Mouse (Mus musculus): Measurements from ENCODE around the gene Cul4b. TPM values are rescaled to one million over a fixed set of nuclear protein-coding genes. Genes with fewer than 3 reads are reported as not detected.

Cul4b gene
- polyA plus RNA-seq (2016; fragmentation: Nextera tagmentation; extraction: Ambion mirVana): 35.5 and 37.4 TPM in 2 replicates

DNA sequence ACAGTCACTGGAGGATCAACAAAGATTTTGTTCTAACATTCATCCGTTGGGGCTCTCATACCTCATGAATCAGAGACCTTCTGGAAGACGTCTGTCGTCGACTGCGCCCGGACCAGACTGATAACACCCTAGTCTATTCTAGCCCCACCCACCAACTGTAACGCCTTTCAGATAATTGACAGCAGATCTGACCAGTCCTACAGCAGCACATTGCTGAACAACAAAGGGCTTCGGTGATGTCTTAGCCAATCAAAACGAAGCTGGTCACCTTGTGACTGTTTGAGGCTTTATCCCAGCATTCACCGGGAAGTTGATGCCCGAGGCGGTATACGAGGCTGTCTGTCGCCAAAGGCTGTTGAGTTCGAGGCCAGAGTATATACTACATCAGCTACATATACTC lies at the start of gene Cul4b:
Gene Cul4b, minus strand, starts transcription at position 119 of the 400 bp plus-strand sequence.
- Histone ChIP-seq H3K9me3 (no peaks in the 10 kb centered on the region), H3K4me2 (no peak within 1 kb of the TSS), H3K27me3 (no peaks in the 10 kb centered on the region), H3K36me3 (replicated peaks) (no peaks in the 10 kb centered on the region), H3K4me1 (no peaks in the 10 kb centered on the region), H3K9ac (no peak within 1 kb of the TSS), H3K4me3 (replicated peaks) (no peak within 1 kb of the TSS), H3K27ac (no peak within 1 kb of the TSS)
- ATAC-seq (ENCODE audit: low FRiP score): no peak
- WGBS: 90% methylated on average over 15 of the region's 15 CpGs

DNA sequence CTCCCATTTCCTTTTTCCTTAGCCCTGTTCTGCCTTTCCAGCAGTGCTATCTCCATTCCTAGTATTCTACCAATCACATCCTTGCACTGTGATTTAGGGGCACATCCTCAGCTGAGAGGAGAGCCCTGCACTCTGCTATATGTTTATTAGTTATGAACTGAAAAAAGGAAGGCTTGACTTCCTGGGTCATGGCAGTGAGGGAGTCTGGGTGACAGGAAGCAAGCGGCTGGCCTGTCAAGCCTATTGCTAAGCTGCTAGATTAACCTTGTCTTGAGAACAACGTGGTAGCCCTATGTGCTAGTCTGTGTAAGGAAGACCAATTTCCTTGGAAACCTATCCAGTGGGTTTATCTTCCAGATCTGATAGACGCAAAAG lies 25.0 kb upstream of the Cul4b start:
- Histone ChIP-seq H3K4me3 (replicated peaks) (peak overlapping the region; percentile 47), H3K9ac (peak overlapping the region; percentile 45; the same call in 1 of the 2 replicates), H3K4me2 (peak overlapping the region; percentile 58), H3K36me3 (replicated peaks) (no peaks in the 10 kb centered on the region), H3K4me1 (no peaks in the 10 kb centered on the region), H3K27ac (peak overlapping the region; percentile 77), H3K9me3 (no peaks in the 10 kb centered on the region), H3K27me3 (no peaks in the 10 kb centered on the region)
- ATAC-seq (ENCODE audit: low FRiP score): peak; percentile 63
- WGBS: 22% methylated on average over 3 of the region's 3 CpGs

DNA sequence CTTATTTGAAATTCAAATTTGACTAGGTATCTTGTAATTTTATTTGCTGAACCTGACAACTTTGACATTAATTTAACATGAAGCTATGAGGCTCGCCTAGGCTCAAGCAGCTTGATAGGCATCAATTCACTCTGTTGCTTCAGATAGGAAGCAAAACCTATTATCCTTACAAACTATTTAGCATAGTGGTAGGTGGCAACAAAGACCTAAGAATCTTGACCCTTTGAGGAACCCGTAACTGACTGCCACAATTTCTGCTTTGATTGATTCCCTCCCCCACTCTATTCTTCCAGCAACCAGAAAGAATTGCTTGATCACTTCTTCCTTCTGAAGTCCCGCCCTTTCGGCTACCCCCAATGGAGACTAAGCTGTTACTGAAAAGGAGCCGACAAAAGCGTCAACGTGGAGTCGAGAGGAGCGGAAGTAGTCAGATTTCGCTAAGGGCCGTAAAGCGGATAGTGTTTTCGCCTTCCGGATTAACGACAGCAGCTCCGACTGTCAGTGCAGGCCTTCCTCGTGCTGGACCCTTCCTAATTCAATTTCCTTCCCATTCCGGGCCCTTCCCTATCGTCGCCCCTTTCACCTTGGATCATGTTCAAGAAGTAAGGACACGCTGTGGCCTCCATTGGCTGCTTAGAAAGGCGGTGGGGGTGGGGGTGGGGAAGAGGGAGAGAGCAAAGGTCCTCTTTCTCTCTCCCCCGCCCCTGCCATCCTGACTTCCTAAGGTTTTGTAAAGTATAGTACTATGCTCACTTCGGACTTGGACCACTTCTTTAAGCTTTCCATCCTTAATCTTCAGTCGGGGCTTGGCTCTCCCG lies 24.4 kb upstream of the Cul4b start, which contains the start of gene Mcts1:
Gene Mcts1, plus strand, starts transcription at position 402 of the 818 bp plus-strand sequence.
- Histone ChIP-seq H3K36me3 (replicated peaks) (no peaks in the 10 kb centered on the region), H3K4me2 (peak within 1 kb of the TSS; percentile 58), H3K4me1 (no peaks in the 10 kb centered on the region), H3K27me3 (no peaks in the 10 kb centered on the region), H3K27ac (peak within 1 kb of the TSS; percentile 77), H3K4me3 (replicated peaks) (peak within 1 kb of the TSS; percentile 47), H3K9ac (peak within 1 kb of the TSS; percentile 45; the same call in 1 of the 2 replicates), H3K9me3 (no peaks in the 10 kb centered on the region)
- WGBS: 21% methylated on average over 26 of the region's 26 CpGs
- ATAC-seq (ENCODE audit: low FRiP score): peak; percentile 91

DNA sequence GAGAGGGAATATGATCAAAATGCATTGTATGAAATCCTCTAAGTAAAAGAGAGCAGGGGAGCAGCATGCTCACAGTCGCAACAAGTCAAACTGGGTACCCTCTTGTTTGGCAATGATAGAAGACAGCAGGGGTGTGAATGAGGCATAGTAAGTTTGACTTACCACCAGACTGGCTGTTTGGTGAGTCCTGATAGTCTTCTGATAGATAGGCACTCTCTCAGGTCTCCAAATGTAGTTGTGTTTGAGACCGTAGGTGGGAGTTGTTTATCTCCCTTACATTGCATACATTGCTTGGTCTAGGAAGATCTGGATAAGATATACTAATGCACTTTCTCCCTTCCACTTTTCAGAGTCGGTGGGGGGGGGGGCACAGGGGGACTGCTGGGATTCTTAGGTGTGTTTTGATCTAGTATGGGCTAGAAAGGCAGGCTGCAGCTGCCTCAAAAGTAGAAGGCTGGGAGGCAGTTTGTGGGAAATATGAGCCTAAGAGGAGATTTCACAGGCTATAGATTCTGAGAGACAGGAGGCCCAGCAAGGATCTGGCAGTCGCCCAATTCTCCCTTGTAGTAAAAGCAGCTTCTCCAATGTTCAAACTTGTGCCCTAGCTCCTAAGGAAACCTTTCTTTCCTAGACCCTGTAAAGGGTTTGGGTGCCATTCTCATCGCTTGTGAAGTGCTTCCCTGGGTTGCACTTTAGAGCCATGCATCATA lies 17.3 kb upstream of the Cul4b start:
- Histone ChIP-seq H3K4me3 (replicated peaks) (no peak overlapping the region), H3K27me3 (no peaks in the 10 kb centered on the region), H3K4me1 (no peaks in the 10 kb centered on the region), H3K9ac (no peak overlapping the region), H3K9me3 (no peaks in the 10 kb centered on the region), H3K27ac (no peak overlapping the region), H3K4me2 (no peak overlapping the region), H3K36me3 (replicated peaks) (no peaks in the 10 kb centered on the region)
- WGBS: 76% methylated on average over 5 of the region's 5 CpGs
- no peak for ATAC-seq (ENCODE audit: low FRiP score)

DNA sequence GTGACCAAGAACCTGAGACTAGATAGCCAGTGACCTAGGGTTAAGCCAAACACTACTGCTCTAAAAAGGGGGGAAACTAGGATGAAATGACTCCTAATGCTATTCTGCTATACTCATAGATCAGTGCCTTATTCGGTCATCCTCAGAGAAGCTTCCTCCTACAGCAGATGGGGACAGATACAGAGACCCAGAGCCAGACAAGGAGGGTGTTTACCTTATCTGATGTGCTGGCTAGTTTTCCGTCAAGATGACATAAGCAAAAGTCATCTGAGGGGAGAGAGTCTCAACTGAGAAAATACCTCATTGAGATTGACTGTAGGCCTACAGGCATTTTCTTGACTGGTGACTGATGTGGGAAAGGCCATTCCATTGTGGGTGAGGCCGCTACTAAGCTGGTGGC lies 15.8 kb upstream of the Cul4b start:
- Histone ChIP-seq H3K4me2 (no peak overlapping the region), H3K27ac (no peak overlapping the region), H3K4me1 (no peaks in the 10 kb centered on the region), H3K9ac (no peak overlapping the region), H3K4me3 (replicated peaks) (no peak overlapping the region), H3K9me3 (no peaks in the 10 kb centered on the region), H3K27me3 (no peaks in the 10 kb centered on the region), H3K36me3 (replicated peaks) (no peaks in the 10 kb centered on the region)
- no peak for ATAC-seq (ENCODE audit: low FRiP score)
- 86% methylated on average over 3 of the region's 3 CpGs for WGBS

DNA sequence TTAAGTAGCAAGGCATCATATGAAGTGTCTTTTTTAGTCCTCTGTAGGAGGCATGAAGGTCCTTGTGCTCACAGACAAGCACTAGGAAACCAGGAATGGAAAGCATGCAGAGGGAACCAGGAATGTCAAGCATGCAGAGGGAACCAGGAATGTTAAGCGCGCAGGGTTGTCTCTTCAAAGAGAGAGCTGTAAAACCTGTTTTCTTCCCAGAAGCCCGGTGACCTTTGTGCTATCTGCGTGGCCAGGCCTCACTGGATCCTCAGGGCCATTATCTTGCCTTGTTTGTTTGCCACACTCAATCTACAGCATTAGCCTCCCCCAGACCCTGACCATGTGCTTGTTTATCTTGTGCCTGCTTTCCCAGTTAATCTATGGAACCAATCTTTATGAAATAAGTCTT lies 13.8 kb upstream of the Cul4b start:
- no peaks in the 10 kb centered on the region for H3K36me3 ChIP-seq (replicated peaks)
- no peak for ATAC-seq (ENCODE audit: low FRiP score)
- no peak overlapping the region for H3K27ac ChIP-seq
- no peak overlapping the region for H3K4me3 ChIP-seq (replicated peaks)
- no peaks in the 10 kb centered on the region for H3K27me3 ChIP-seq
- no peaks in the 10 kb centered on the region for H3K9me3 ChIP-seq
- no peak overlapping the region for H3K9ac ChIP-seq
- H3K4me1 ChIP-seq: no peaks in the 10 kb centered on the region
- H3K4me2 ChIP-seq: no peak overlapping the region
- WGBS: 44% methylated on average over 4 of the region's 4 CpGs

DNA sequence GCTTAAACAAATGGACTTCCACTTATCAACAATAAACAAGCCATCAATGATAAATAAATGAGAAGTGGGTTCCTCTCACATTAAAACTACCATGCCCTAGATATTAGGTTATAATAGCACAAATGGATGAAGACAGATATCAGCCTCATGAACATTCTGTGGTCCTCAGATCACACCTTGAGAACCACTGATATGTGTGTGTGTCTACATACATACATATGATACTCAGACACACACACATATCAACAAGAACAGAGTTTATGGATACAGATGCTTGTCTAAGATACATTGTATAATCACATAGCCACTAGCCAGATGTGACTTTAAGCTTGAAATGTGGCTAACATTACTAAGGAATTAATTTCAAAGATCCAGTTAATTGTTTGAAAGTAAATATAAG lies 7.3 kb upstream of the Cul4b start:
- Histone ChIP-seq H3K36me3 (replicated peaks) (no peaks in the 10 kb centered on the region), H3K9me3 (no peaks in the 10 kb centered on the region), H3K4me3 (replicated peaks) (no peak overlapping the region), H3K27me3 (no peaks in the 10 kb centered on the region), H3K27ac (no peak overlapping the region), H3K9ac (no peak overlapping the region), H3K4me1 (no peaks in the 10 kb centered on the region), H3K4me2 (no peak overlapping the region)
- no peak for ATAC-seq (ENCODE audit: low FRiP score)

DNA sequence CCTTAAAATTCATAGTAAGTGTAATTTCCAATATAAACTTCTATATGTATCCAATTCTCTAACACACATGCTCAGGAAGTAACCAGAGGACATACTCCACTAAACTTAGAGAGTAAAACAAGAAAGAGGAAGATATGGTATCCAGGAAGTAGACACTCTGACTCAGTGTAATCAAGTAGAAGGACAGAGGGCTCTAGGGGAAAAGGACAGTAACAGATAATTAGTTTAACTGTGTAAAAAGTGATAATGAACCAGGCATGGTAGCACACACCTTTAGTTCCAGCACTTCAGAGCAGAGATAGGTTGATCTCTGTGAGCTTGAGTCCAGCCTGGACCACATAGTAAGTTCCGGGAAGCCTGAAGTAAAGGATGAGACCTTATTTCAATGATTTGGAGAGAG lies 5.1 kb upstream of the Cul4b start:
- H3K9me3 ChIP-seq: no peaks in the 10 kb centered on the region
- no peak overlapping the region for H3K4me3 ChIP-seq (replicated peaks)
- H3K4me1 ChIP-seq: no peaks in the 10 kb centered on the region
- H3K27me3 ChIP-seq: no peaks in the 10 kb centered on the region
- no peak overlapping the region for H3K4me2 ChIP-seq
- H3K27ac ChIP-seq: no peak overlapping the region
- 94% methylated on average over 1 of the region's 1 CpGs for WGBS
- no peak for ATAC-seq (ENCODE audit: low FRiP score)
- no peaks in the 10 kb centered on the region for H3K36me3 ChIP-seq (replicated peaks)
- H3K9ac ChIP-seq: no peak overlapping the region

DNA sequence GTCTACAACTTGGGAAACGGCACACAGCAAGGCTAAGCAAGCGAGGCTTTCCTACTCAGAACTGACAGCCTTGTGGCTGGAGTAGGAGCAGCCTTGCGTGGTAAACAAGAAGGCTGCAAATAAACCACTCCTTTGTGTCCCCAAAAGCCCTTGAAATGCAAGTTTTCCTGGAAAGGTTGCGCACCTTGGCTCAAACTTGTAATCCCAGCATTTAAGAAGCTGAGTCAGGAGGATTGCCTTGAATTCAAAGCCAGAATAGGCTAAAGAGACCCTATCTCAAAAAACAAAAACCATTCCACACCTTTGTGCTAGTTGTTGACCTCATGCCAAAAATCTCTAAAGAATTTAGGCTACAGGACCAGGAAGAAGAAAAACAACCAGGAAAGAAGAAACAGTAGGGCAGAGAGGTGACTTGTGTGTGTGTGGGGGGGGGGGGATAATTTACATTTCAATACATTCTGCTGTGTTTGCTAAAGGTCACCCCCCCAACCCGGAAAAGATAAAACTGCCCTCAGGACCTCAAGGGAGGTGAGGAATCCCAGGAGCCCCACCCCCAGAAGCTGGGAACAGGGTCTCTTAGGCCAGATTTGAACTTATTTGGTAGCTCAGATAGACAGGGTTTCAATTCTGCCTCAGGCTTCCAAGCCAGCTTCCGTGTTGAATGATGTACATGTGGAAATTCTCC lies 9.3 kb downstream of the Cul4b start:
- Histone ChIP-seq H3K36me3 (replicated peaks) (no peaks in the 10 kb centered on the region), H3K4me3 (replicated peaks) (no peak overlapping the region), H3K9ac (no peak overlapping the region), H3K9me3 (no peaks in the 10 kb centered on the region), H3K27me3 (no peaks in the 10 kb centered on the region), H3K4me2 (no peak overlapping the region), H3K27ac (no peak overlapping the region), H3K4me1 (peaks cover 6% of the 10 kb centered on the region; the same call in 1 of the 2 replicates)
- ATAC-seq (ENCODE audit: low FRiP score): no peak
- 78% methylated on average over 6 of the region's 6 CpGs for WGBS

DNA sequence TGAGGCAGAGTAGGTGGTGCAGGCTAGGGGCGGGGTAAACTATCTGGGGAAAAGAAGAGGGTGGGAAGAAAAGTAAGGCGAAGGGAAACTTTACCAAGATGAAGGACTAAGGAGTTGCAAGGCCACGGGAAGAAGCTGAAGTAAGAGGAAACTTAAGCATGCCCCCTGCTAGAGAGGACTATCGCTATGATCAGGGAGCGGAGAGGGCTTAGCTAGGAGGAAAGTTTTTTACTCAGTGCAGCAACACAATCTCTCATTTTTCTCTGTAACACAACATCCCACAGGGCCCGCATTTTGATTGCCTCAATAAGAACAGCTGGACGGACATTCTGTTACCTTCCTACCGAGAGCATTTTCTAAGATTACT lies 10.8 kb downstream of the Cul4b start:
- no peaks in the 10 kb centered on the region for H3K27me3 ChIP-seq
- peak overlapping the region; percentile 62 for H3K4me2 ChIP-seq
- H3K4me1 ChIP-seq: peaks cover 6% of the 10 kb centered on the region; the same call in 1 of the 2 replicates
- peak overlapping the region; percentile 46 for H3K4me3 ChIP-seq (replicated peaks)
- H3K9ac ChIP-seq: peak overlapping the region; percentile 56
- ATAC-seq (ENCODE audit: low FRiP score): no peak
- 24% methylated on average over 8 of the region's 8 CpGs for WGBS
- 0 out of 2 replicates have a peak, but pooled peaks cover 5% of the 10 kb centered on the region for H3K36me3 ChIP-seq (replicated peaks)
- peak overlapping the region; percentile 88 for H3K27ac ChIP-seq
- H3K9me3 ChIP-seq: no peaks in the 10 kb centered on the region

DNA sequence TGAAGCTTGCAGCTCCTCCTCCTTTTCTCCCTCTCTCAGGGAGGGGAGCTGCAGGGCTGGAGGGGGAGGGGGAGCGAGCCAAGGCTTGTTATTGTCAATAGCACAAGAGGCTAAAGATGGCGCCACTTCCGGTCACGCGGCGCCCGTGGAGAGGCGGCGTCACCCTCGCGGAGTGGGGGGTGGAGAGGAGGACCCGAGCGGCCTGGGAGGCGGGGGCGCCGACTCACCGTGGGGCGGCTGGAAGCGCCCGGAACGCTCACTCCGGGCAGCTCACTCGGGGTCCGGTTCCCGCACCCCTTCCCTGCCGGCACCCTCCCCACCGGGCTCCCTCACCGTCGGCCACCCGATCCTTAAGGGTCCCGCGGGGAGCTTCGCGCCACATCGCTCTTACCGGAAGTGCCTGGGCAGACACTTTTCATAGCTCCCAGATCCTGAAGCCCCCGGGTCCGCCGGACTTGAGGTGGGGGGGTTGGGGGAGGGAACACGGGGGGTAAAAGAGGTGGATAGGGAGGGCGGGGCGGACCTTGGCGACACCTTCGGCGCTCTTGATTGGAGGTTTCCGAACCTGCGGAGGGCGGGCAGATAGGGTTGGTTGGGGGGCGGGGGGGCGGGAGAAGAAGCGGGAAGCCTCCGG lies 11.3 kb downstream of the Cul4b start:
- no peaks in the 10 kb centered on the region for H3K9me3 ChIP-seq
- no peaks in the 10 kb centered on the region for H3K27me3 ChIP-seq
- WGBS: 11% methylated on average over 18 of the region's 52 CpGs
- ATAC-seq (ENCODE audit: low FRiP score): peak; percentile 96
- H3K36me3 ChIP-seq (replicated peaks): 0 out of 2 replicates have a peak, but pooled peaks cover 5% of the 10 kb centered on the region
- H3K9ac ChIP-seq: peak overlapping the region; percentile 56
- peak overlapping the region; percentile 46 for H3K4me3 ChIP-seq (replicated peaks)
- peak overlapping the region; percentile 88 for H3K27ac ChIP-seq
- peaks cover 6% of the 10 kb centered on the region; the same call in 1 of the 2 replicates for H3K4me1 ChIP-seq
- H3K4me2 ChIP-seq: peak overlapping the region; percentile 62

Data from forebrain, embryonic 12.5 days (tissue).